Mouse (Mus musculus): ENCODE measurements around the gene Fh1. TPM values are rescaled to one million over a fixed set of nuclear protein-coding genes. Genes with fewer than 3 reads are reported as not detected.

Fh1 gene
- polyA plus RNA-seq, 1 experiment from 2014 or later = 69.0 TPM

- no peaks in the 10 kb centered on the region for H3K4me1 ChIP-seq (ENCODE audit: insufficient read depth, low read depth, low read length)
- ATAC-seq = no peak
Observed at GRCm38 (mm10) chr1:175580346-175580745, 45.1 kb downstream of the Fh1 start.

GRCm38 (mm10) chr1:175579598-175580235, 45.7 kb downstream of the Fh1 start:
- DNase-seq (ENCODE audit: low spot score) (no peak), ATAC-seq (no peak)
- TF ChIP-seq CTCF (IDR thresholded peaks at IDR 0.05) (no peak), EP300 (IDR thresholded peaks at IDR 0.05) (no peak)
- Histone ChIP-seq H3K9ac (replicated peaks; ENCODE audit: low read depth) (no peak overlapping the region), H3K27me3 (replicated peaks; ENCODE audit: insufficient read depth, low read length) (no peaks in the 10 kb centered on the region), H3K4me2 (replicated peaks; ENCODE audit: low read depth, low read length) (no peak overlapping the region), H3K9me3 (ENCODE audit: low read length) (no peaks in the 10 kb centered on the region), H3K4me3 (ENCODE audit: low read depth, low read length) (no peak overlapping the region), H3K27ac (ENCODE audit: low read length) (no peak overlapping the region), H3K4me1 (ENCODE audit: insufficient read depth, low read depth, low read length) (no peaks in the 10 kb centered on the region), H3K36me3 (ENCODE audit: insufficient read depth, low read length) (no peaks in the 10 kb centered on the region)
- 68% methylated on average over 9 of the region's 9 CpGs for WGBS

More at GRCm38 (mm10) chr1:175580346-175580745, 45.1 kb downstream of the Fh1 start:
- WGBS = 87% methylated on average over 7 of the region's 7 CpGs
- no peak overlapping the region for H3K4me2 ChIP-seq (replicated peaks; ENCODE audit: low read depth, low read length)
- no peak for DNase-seq (ENCODE audit: low spot score)
- no peaks in the 10 kb centered on the region for H3K36me3 ChIP-seq (ENCODE audit: insufficient read depth, low read length)
- H3K9me3 ChIP-seq (ENCODE audit: low read length) = no peaks in the 10 kb centered on the region
- H3K27ac ChIP-seq (ENCODE audit: low read length) = no peak overlapping the region
- no peaks in the 10 kb centered on the region for H3K27me3 ChIP-seq (replicated peaks; ENCODE audit: insufficient read depth, low read length)
- no peak for TF ChIP-seq EP300 (IDR thresholded peaks at IDR 0.05)
- TF ChIP-seq CTCF (IDR thresholded peaks at IDR 0.05) = no peak
- H3K4me3 ChIP-seq (ENCODE audit: low read depth, low read length) = no peak overlapping the region
- H3K9ac ChIP-seq (replicated peaks; ENCODE audit: low read depth) = no peak overlapping the region

GRCm38 (mm10) chr1:175578425-175579096, 46.9 kb downstream of the Fh1 start:
- no peaks in the 10 kb centered on the region for H3K27me3 ChIP-seq (replicated peaks; ENCODE audit: insufficient read depth, low read length)
- TF ChIP-seq CTCF (IDR thresholded peaks at IDR 0.05) = no peak
- TF ChIP-seq EP300 (IDR thresholded peaks at IDR 0.05) = no peak
- no peaks in the 10 kb centered on the region for H3K9me3 ChIP-seq (ENCODE audit: low read length)
- ATAC-seq (no peak), DNase-seq (ENCODE audit: low spot score) (no peak)
- H3K27ac ChIP-seq (ENCODE audit: low read length) = no peak overlapping the region
- WGBS = 71% methylated on average over 2 of the region's 2 CpGs
- no peak overlapping the region for H3K9ac ChIP-seq (replicated peaks; ENCODE audit: low read depth)
- no peak overlapping the region for H3K4me2 ChIP-seq (replicated peaks; ENCODE audit: low read depth, low read length)
- H3K36me3 ChIP-seq (ENCODE audit: insufficient read depth, low read length) = no peaks in the 10 kb centered on the region
- H3K4me3 ChIP-seq (ENCODE audit: low read depth, low read length) = no peak overlapping the region
- no peaks in the 10 kb centered on the region for H3K4me1 ChIP-seq (ENCODE audit: insufficient read depth, low read depth, low read length)

DNA sequence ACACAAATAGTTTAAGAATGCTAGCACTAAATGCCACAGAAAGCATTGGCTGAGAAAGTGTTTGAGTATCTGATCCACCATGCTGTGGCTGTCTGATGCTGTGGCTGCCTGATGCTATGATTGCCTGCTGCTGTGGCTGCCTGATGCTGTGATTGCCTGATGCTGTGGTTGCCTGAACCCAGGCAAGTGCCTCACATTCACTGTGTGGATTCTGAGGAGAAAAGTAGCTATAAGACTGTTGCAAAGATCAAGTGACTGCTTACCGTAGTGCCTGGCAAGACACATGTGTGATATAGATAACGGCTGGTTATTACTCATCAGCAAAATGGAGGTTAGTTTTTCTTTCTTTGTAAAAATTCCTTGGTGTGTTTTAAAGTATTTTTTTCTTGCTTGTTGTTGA, 51.3 kb downstream of the Fh1 start:
- no peaks in the 10 kb centered on the region for H3K36me3 ChIP-seq (ENCODE audit: insufficient read depth, low read length)
- H3K9me3 ChIP-seq (ENCODE audit: low read length) = no peaks in the 10 kb centered on the region
- H3K9ac ChIP-seq (replicated peaks; ENCODE audit: low read depth) = no peak overlapping the region
- no peaks in the 10 kb centered on the region for H3K4me1 ChIP-seq (ENCODE audit: insufficient read depth, low read depth, low read length)
- no peaks in the 10 kb centered on the region for H3K27me3 ChIP-seq (replicated peaks; ENCODE audit: insufficient read depth, low read length)
- H3K4me2 ChIP-seq (replicated peaks; ENCODE audit: low read depth, low read length) = no peak overlapping the region
- no peak for DNase-seq (ENCODE audit: low spot score)
- H3K4me3 ChIP-seq (ENCODE audit: low read depth, low read length) = no peak overlapping the region
- H3K27ac ChIP-seq (ENCODE audit: low read length) = no peak overlapping the region
- WGBS = 74% methylated on average over 2 of the region's 2 CpGs
- TF ChIP-seq CTCF (IDR thresholded peaks at IDR 0.05) (no peak), EP300 (IDR thresholded peaks at IDR 0.05) (no peak)
- no peak for ATAC-seq

- no peak overlapping the region for H3K4me2 ChIP-seq (replicated peaks; ENCODE audit: low read depth, low read length)
- no peak overlapping the region for H3K4me3 ChIP-seq (ENCODE audit: low read depth, low read length)
- 83% methylated on average over 6 of the region's 6 CpGs for WGBS
- TF ChIP-seq EP300 (IDR thresholded peaks at IDR 0.05) = no peak
- no peak for TF ChIP-seq CTCF (IDR thresholded peaks at IDR 0.05)
- no peak overlapping the region for H3K27ac ChIP-seq (ENCODE audit: low read length)
- no peaks in the 10 kb centered on the region for H3K27me3 ChIP-seq (replicated peaks; ENCODE audit: insufficient read depth, low read length)
- H3K9me3 ChIP-seq (ENCODE audit: low read length) = no peaks in the 10 kb centered on the region
- DNase-seq (ENCODE audit: low spot score) (no peak), ATAC-seq (no peak)
- no peaks in the 10 kb centered on the region for H3K36me3 ChIP-seq (ENCODE audit: insufficient read depth, low read length)
- H3K4me1 ChIP-seq (ENCODE audit: insufficient read depth, low read depth, low read length) = no peaks in the 10 kb centered on the region
- no peak overlapping the region for H3K9ac ChIP-seq (replicated peaks; ENCODE audit: low read depth)
Observed at GRCm38 (mm10) chr1:175565579-175566103, 59.8 kb downstream of the Fh1 start.

- Histone ChIP-seq H3K9me3 (ENCODE audit: low read length) (no peaks in the 10 kb centered on the region), H3K36me3 (ENCODE audit: insufficient read depth, low read length) (no peaks in the 10 kb centered on the region), H3K4me1 (ENCODE audit: insufficient read depth, low read depth, low read length) (no peaks in the 10 kb centered on the region), H3K9ac (replicated peaks; ENCODE audit: low read depth) (no peak overlapping the region), H3K27me3 (replicated peaks; ENCODE audit: insufficient read depth, low read length) (no peaks in the 10 kb centered on the region), H3K4me3 (ENCODE audit: low read depth, low read length) (no peak overlapping the region), H3K27ac (ENCODE audit: low read length) (no peak overlapping the region), H3K4me2 (replicated peaks; ENCODE audit: low read depth, low read length) (no peak overlapping the region)
- 85% methylated on average over 4 of the region's 4 CpGs for WGBS
- no peak for TF ChIP-seq EP300 (IDR thresholded peaks at IDR 0.05)
- TF ChIP-seq CTCF (IDR thresholded peaks at IDR 0.05) = no peak
- DNase-seq (ENCODE audit: low spot score) (no peak), ATAC-seq (no peak)
Observed at GRCm38 (mm10) chr1:175564321-175564720, 61.1 kb downstream of the Fh1 start.
